Mouse (Mus musculus): ENCODE measurements around the gene Tent5c.

Tent5c gene

DNA sequence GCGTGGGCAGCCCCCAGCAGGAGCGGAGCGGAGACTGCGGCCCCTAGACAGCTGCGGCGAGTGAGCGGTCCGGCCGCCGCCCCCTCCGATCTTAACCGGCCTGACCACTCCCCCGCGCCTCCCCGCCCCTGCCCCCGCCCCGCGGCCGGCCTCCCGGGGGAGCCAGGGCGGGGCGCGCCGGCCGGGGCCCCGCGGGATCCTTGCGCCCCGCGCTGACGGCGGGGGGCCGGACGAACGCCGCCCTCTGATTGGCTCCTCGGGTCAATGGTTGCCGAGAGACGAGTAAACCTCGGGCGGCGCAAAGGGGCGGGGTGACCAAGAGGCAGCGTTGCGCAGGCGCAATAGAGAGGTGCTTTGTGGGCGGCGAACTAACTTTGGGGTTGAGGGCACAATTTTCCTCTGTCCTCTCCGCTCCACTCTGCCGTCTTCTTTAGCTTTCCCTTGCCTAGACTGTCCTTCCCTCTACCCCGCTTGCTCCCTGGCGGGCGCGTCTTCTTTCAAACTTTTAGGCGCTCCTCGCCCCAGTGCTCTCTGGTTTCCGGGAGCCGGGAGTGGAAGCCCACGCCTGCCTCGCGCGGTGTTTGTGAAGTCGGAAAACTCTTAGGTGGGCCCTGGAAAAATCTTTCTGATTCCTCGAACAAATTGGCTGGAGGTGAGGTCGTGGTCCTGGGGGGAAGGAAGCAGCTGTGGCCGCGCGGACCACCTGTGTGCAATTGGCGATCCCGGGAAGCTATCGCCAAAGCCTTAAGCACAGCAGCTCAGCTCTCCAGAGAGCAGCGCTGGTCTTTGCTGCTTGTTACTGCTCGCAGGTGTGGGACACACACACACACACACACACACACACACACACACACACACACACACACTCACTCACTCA, at the start of gene Tent5c:
TSS of gene Tent5c (minus strand) at position 192 of the 877 bp plus-strand sequence.
- DNase-seq (ENCODE audit: low spot score in 2 of 2) = peak; percentile 80 to 82

DNA sequence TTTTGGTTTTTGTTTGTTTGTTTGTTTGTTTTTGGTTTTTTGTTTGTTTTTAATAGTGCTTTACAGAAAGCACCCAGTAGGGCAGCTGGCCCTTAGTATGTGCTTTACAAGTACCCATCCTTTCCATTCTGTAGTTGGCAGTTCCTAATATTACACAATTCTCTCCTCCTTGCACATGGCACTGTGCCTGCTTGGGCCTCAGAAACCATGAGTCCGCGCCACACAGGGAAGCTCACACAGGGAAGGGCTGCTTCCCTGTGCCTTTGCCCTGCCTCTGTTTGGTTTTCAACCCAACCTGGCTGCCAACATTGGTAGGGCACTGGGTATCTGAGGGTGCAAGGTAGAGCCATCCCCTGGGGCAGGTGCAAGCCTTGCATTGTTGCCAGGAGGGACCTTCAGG, 47.6 kb upstream of the Tent5c start:
- DNase-seq (ENCODE audit: low spot score in 2 of 2) = no peak

DNA sequence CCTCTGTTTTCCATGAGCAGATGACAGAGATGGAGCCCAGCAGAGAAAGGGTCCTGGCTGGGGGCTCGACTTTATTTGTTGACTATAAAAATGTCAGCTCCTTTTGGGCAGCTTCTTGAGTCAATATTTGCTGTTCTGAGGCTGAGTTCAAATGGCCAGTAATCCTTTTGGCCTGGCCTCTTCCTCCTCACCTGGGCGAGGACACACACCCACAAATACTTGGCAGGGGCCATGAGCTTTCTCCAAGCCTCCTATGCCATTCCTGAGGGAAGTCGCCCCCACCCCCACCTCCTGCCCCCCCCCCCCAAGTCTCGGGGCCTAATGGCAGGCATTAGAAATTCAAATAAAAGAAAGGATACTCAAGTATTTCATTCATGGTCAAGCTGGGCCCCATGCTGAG, 46.8 kb upstream of the Tent5c start:
- no peak for DNase-seq (ENCODE audit: low spot score in 2 of 2)

DNA sequence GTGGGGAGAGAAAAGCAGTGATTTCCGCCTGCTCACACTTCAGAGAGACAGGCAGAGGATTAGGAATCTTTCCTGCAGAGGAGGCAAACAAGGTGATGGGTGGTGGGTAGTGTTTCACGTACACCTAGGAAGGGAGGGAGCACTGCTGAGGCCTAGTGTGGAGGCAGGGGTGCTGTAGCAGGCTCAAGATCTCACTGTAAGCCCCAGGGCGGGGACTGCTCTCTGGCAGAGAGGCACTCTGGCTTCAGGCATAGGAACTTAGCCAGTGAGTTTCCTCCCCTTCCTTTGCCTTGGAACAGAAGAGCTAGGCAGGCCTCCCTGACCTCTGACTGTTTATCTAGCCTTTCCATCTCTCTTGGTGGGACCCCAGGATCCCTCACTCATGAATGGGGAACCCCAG, 46.2 kb upstream of the Tent5c start:
- DNase-seq (ENCODE audit: low spot score in 2 of 2) = no peak

DNA sequence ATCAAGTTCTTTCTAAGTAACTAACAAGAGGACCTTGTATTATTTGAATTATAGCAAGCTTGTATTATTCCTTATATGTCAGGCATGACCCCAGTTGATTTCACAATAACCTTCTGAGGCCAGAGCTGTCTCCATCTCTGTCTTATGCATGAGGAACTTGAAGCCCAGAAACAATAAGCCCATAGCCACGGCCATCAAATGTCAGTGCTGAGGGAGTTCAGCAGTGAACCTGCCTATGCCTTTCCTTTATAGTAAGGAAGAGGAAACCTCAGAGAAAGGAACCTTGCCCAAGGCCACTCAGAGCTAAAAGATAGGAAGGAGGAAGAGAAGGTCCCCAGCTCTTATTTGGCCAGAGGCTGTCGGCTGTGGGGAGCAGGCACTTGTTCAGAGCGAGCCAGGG, 45.3 kb upstream of the Tent5c start:
- no peak for DNase-seq (ENCODE audit: low spot score in 2 of 2)

DNA sequence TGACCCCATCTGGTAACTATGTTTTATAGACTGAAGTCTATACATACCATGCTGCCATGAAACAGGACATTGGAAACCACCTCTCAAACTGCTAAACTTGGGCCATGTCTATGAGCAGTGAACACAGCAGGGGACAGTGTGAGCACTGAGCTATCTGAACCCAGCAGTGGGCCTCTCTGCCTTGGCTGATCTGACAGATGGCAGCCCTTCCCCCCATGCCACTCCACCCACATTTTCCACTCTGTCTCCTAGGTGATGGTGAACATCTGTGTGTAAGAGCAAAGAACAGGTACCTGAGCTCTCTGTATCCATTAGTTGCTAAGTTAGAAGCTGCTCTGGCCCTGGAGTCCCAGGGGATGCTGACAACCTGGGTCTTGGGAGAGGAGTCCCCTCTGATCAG, 44.3 kb upstream of the Tent5c start:
- no peak for DNase-seq (ENCODE audit: low spot score in 2 of 2)

DNA sequence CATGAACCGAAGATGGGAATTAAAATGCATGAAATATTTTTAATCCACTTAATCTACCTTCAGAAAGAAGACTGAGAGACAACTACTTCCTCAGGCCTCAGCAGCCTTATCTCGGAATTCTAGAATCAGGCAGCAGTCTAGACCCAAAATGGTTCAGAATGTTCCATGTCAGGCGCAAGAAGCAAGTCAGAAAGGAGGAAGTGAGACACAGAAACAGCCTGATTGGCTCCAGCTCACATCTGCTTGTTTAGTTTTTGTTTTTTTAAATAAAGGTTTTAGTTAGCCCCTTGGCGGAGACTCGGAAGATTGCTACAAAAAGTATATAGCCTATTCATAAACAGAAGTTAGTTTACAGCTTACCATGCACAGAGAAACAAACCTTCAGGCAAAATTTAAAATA, 41.8 kb upstream of the Tent5c start:
- DNase-seq (ENCODE audit: low spot score in 2 of 2) = no peak

DNA sequence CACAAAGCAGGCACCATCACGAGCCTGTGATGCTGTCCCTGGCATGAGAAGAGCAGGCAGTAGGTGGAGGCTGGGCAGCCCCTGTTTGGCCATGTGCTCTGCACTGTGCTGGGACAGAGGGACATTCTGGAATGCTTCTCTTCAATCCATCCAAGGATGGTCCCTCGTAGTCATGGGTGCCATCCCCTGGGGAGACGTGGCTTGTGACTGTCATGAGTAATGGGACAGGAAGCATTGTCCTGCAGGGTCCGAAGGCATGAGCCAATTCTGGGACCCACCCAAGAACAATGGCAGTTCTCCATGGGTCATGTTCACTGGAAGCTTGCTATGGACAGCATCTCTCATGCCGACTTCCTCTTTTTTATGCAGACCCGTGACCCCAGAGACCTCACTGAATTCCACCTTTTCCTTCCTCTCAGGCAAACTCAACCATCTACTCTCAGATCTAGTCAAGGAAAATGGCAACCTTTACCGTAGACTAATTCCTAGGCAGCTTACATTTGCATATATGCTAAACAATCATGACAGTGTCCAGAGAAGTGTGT, 41.2 kb upstream of the Tent5c start:
- DNase-seq (ENCODE audit: low spot score in 2 of 2) = no peak

DNA sequence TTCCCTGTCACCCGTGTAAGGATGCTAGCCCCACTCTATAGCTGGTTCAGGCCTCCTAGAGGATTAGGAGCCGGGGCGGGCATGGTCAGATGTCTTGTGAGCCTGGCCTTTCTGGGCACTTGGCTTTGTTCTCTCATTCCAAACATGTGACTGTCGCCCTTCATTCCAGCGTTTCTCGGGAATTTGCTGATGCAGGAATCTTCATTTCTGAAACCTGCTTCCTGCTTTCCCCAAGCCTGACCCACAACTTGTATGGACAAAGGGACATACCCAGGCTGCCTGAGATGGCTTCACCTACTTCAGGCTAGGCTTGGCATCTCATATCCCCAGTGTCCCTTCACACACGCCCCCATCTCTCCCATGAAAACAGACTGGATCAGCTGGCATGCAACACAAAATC, 33.5 kb upstream of the Tent5c start:
- no peak for DNase-seq (ENCODE audit: low spot score in 2 of 2)

DNA sequence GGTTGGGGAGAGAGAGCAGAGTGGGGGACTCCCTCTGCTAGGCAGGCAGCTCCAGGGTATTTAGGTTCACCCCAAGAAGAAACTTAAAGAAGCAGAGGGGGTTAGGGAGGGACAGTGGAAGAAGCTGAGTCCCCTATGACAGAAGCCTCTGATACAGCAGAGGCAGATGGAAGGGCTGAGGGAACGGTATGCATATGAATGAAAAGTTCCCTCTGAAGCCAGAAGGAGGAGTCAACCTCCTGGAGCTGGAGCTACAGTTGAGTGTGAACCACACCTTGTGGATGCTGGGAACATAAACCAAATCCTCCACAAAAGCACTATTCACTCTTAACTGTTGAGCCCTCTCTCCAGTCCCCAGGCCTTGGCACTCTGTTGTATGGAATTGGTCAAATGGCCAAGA, 32.5 kb upstream of the Tent5c start:
- DNase-seq (ENCODE audit: low spot score in 2 of 2) = no peak

DNA sequence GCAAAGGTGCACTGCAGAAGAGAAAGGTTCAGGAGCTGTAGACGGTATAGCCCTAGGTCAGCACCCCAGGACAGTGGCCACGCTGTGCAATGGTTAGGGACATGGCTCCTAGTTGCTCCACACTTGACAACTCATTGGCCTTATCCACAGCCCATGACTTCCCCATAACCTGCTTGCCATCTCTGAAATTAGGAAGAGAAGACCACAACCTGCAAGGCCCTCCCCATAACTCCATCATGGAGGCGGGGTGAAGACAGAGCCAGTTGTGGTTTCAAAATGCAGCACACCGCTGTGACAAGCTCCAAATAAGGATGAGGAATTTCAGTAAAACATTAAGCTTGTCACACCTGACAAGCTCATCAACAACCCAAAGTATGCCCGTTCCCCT, 26.6 kb upstream of the Tent5c start:
- no peak for DNase-seq (ENCODE audit: low spot score in 2 of 2)

DNA sequence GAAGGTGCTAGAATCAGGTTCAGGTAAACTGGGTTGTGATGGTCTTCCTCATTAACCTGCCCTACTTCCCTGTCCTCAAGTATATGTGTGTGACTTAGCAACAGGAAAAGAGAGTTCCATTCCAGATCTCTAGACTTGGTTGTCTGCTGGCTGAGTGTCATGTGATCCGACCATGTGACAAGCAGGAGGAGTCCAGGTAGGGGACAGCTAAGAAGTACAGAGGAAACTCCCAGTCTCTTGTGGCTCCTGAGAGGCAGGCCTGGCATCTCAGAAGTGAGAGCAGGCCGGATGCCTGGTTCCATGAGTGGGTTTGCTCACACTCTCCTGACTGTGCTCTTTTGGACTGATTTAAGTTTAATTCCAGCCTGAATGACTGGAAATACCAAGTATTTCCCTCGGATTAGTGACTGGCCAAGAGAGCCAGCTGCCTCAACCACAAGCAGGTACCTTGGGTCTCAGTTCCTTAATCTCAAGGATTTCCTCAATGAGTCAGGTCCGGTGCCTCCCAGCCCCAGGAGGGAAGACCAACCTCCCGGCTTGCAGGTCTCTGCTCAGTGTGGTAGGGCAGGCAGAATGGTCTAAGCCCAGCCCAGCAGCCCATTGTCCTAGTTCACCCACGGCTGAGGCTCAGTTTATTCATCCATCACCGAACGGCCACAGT, 26.1 kb upstream of the Tent5c start:
- DNase-seq (ENCODE audit: low spot score in 2 of 2) = no peak

DNA sequence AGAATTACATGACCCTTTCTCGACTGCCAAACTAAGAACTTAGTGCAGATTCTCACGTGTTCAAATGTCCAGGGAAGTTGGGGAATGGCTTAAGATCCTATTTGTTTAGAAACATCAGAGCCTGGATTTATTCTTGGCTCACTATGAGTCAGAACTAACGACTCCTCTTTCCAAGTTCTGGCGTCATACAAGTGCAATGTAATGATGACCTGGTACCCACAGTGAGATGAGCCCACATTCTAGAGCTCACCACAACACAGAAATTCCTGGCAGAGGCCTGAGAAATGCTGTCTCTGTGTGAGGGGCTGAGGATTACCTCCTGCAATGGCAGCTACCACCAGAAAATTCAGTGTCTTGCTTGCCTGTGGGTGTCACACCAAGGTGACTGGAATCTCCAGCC, 18.1 kb upstream of the Tent5c start:
- no peak for DNase-seq (ENCODE audit: low spot score in 2 of 2)

DNA sequence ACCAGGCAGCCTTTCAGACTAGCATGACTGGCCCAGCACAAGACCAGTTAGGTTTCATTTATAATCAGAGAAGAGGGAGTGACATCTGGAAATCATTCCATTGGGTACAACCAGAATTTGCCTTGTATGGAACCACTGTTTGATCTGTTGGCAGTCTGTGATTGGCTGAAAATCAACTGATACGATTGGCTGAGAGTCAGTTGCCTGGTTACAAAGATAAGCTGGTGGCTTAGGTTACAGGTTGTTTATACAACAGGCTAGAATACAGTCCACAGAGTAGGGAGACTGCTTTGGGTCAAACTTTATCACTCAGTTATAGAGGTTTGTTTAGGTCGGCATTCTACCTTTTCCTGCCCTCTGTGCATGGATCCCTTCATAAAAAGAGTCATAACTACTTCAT, 17.6 kb upstream of the Tent5c start:
- no peak for DNase-seq (ENCODE audit: low spot score in 2 of 2)

DNA sequence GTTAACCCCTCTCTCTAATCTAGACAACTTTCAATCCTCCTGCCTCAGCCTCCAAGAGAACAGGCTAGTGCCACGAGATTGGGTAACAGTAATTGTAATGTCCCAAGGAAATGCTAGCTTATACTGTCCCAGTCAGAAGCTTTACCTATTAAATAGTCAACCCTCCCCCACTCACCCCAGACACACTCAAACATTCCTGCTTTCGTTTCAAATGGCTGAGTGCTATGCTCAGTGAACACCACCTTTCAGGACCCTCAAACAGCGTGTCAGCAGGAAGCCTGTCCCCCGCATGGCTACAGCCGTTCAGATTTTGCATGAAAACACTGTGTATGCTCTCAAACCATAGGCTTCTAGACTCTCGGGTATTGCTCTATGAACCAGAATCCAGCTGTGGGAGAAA, 14.8 kb upstream of the Tent5c start:
- no peak for DNase-seq (ENCODE audit: low spot score in 2 of 2)

DNA sequence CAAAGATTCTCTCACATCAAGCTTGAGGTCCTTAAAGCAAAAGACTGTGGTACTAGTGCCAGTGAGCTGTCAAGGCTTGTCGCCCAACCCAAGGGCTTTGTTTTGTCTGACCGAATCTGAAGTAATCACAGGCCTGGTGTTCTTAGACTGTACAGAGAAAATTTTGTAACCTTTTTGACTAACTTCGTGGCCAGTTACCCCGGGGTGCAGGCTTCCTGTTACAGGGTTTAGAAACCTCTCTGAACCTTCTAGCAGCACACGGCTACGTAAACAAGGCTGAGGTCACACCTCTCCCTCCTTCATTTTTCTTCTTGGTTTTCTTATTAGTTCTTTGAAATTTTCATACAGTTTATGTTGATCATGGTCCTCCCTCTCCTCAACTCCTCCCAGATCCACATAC, 13.4 kb upstream of the Tent5c start:
- no peak for DNase-seq (ENCODE audit: low spot score in 2 of 2)

DNA sequence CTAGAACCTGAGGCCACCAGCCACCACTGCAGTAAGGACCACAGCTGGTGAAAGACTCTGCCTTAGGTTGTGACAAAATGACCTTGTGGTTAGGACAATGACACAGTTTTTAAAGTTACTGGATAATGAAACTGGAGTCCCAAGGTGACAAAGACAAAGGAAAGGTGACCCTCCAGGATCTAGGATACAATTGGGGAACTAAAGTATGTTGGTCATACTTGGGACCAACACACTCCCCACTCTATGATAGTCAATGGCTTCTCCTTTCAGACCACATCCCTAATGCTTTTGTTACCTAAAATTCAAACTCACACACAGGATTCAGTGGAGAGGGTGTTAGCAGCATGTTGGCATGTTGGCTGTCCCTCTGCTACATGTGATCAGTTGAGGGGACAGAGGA, 12.8 kb upstream of the Tent5c start:
- no peak for DNase-seq (ENCODE audit: low spot score in 2 of 2)

DNA sequence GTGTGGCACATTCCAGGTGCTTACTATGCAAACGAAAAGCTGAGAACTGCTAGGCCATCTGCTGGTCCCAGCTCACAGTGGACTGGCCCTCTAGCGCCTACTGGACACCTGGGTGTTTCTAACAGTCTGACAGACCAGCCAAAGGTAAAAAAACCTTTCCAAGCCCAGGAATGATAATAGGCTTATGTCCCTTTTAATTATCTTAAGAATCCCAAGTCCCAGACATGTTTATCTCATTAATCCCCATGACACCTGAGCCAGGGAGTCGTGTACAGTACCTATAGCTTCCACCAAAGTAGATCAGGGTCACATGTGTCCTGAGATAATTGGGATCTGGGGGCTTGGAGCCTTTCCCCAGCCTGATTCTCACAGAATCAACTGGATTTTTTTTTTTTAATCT, 7.0 kb upstream of the Tent5c start:
- DNase-seq (ENCODE audit: low spot score in 2 of 2) = no peak

DNA sequence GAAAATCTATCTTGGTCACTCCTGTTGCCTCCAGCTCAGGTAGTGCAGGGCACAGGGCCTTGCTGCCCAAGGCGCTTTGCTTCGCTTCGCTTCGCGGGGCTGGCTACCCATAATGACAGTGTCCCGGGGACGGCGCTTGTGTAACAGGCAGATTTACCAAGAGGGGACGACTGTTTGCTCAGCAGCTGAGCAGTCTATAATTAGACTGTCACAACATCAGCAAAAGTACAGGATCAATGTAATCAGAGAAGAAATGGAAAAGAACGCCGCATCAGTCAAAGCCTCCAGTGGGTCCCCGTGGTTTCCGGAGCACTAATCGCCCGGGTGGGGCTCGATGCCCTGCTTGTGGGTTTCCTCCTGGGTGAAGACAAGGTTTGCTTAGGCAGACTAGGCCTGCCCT, 6.3 kb upstream of the Tent5c start:
- no peak for DNase-seq (ENCODE audit: low spot score in 2 of 2)

DNA sequence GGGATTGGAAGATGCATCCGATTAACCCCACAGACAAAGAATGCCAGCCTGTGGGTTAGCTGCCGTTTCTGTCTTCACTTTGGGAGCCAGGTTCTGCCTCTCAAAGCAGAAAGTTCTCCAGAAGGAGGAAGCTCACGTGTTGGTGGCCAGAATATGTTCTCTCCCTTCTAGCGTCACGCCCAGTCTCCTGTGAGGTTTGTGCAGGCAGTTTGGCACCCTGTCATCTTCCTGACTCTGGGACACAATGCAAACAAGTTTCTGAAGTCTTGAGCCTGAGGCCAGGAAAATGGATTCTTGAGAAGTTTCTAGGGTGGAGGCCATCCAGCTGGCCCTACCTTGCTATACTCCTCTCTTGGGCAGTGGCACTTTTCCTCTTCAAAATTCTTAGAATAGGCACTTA, 5.8 kb upstream of the Tent5c start:
- DNase-seq (ENCODE audit: low spot score in 2 of 2) = no peak

DNA sequence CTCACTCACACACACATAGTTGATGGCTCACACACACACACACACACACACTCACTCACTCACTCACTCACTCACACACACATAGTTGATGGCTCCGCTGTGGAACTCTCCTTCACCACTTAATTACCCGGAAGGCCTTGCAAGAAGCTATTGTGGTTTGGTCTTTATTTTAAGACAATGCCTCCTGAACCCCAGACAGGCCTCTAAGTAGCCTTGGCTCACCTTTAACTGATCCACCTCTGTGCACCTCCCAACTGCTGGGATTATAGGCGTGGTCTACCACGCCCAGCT, 831 bp upstream of the Tent5c start:
- DNase-seq (ENCODE audit: low spot score in 2 of 2) = no peak

DNA sequence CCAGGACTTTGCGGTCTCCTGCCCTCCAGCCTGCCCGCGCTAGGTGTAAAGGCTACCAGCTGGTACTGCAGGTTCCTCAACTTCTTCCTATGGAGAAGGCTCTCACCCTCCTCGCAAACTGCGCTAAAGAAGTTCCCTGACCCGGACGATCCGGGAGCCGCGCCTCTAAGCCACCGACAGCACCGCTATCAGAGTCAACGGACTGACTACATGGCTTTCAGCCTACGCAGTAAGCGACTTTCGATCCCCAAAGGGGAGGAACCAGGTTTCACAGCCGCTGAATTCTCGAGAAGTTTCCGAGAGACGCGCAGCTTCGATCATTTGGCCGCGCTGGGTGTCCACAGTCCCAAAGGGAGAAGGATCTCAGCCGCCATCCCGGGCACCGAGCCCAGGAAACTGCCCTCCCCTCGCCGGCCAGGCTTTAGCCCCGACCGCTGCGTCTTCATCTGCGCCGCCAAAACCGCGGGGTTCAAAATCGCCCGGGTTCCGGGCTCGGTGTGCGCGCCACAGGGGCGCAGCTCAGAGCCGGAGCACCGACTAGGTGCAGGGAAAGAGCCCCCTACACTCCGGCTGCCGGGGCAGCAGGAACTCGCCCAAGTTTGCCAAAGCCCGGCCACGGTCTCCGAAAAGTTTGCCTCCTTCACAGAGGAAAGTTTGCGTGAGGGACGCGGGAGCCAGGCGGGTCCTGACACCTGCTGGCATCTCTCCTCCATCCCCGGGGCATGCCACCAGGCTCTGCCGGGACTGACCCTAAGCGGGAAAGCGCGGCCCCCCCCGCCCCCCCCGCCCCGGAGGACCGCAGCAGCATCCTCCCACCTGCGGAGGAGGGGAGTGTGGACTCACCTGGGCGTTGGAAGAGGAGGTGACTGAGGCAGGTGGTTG, 632 bp downstream of the Tent5c start:
- DNase-seq (ENCODE audit: low spot score in 2 of 2) = no peak

Measured in right cerebral cortex, postnatal 36 days (tissue).